Mouse (Mus musculus) thymus, adult 18-20 months (tissue): ENCODE measurements around the gene Map4k4.

Experiments used
- DNase-seq, 2 experiments: peaks; one replicate each; pipeline ENCODE4 v3.0.0; 2022; ENCODE audit warnings: mixed read lengths in 2 of 2

Map4k4 gene

DNA sequence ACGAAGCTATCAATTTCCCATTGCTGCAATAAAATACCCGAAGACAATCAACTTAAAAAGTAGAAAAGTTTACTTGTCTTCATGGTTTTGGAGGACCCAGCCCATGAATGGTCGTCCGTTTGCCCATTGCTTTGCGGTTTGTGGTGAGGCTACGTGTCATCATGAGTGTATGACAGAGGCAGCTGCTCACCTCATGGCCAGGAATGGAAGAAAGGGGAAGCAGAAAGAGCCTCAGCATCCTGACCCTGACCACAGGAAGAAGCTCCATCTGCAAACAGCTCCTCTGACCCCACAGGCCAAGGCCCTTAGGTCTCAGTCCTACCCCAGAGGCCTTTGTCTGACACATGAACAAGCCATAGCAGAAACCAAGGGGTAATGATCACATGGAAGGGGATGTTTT lies 150.4 kb downstream of the Map4k4 start:
- DNase-seq = no peak

DNA sequence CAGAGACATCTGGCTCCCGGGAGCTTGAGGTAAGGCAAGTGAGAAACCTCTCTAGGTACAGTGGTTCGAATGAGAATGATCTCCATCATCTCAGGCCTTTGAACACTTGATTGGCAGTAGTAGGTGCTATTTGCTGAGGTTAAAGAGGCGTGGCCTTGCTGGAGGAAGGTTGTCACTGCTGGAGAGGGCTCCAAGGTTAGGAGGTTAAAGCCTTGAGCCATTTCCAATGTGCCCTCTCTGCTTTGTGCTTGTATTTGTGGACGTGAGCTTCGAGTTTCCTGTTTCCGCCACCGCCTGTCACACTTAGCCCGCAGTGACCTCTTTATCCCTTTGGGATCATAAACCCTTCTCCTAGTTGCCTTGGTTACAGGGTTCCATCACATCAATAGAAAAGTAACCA lies 151.4 kb downstream of the Map4k4 start:
- no peak for DNase-seq

DNA sequence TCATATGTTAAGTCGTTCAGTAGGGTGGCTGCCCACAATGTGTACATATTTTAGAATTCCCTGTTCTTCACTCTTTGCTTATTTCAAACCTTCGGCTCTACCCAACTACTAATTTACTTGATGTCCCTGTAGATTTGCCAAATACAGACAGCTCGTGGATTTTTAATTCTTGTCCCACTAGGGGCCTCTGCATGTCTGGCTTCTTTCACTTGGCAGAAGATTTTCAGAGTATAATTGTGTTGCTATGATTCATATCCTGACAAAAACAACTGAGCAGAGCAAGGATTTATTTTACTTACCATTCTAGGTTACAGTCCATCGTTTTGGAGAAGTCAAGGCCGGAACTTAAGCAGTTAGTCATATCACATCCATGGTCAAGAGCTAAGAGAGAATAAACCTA lies 152.4 kb downstream of the Map4k4 start:
- no peak for DNase-seq

DNA sequence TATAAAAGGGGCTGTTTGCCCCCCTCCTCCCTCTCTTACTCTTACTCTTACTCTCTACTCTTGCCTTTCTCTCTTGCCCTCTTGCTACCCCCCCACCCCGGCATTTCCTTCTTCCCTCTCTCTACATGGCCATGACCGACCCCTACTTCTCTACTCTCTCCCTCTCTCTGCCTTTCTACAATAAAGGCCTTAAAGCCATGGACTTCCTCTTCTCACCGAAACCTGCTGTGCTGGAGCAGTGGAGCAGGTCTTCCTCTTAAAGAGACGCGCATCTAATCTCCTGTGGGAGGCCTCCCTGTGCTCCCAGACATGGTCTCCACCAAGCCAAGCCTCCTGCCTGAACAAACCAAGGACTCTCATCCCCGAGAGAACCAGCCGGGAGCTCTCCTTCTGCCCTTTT lies 154.3 kb downstream of the Map4k4 start:
- DNase-seq = no peak

DNA sequence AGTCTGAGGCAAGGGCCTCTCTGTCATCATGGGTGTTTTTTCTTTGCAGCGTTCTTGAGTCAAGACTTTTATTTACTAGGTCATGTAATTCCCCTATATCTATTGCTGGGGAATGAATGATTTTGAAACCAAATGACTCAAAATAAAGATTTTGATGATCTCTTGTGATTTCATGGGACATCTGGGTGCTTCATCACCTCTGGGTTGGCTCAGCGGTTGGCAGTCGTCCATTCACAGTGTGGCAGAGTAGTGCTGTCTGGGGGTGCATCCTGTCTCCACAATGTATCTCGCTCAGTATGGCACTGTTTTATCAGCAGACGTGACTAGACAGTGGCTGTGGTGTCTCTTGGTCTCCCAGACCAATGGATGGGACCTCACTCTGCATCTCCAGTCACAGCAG lies 155.2 kb downstream of the Map4k4 start:
- no peak for DNase-seq

DNA sequence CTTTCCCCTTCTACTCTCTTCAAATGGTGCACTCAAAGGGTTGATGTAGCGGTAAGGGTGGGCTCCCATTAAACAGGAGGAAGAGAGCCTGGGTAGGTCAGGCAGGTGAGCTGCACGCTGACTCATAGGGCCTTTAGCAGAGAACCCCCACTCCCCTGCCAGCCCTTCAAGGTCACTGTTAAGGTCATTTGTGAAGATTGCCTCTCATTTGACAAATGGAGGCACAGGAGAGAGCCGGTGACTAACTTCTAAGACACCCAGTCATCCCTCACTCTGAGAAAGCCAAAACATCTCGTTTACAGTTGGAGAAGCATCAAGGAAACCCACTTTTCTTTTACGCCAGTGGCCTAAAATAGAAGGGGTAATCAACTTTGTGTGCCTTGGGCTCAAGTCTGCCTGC lies 156.6 kb downstream of the Map4k4 start:
- no peak for DNase-seq

DNA sequence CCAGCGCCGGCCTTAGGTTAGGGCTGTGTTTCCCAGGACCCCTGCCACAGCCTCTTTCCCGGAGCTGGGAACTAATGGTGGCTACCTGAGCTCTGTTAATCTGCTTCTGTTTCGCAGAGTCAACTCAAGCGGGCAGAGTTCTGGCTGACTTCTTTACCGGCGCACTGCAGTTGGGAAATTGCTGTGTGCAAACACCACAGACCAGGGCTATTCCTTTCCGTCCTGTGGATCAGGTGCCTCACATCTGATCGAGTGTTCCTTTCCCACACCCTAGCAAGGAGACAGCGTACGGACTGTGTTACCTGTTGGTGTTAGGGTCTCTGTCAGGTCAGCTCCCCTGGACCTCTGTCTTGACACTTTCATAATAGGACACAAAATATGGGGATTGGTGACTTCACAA lies 157.3 kb downstream of the Map4k4 start:
- DNase-seq = no peak

DNA sequence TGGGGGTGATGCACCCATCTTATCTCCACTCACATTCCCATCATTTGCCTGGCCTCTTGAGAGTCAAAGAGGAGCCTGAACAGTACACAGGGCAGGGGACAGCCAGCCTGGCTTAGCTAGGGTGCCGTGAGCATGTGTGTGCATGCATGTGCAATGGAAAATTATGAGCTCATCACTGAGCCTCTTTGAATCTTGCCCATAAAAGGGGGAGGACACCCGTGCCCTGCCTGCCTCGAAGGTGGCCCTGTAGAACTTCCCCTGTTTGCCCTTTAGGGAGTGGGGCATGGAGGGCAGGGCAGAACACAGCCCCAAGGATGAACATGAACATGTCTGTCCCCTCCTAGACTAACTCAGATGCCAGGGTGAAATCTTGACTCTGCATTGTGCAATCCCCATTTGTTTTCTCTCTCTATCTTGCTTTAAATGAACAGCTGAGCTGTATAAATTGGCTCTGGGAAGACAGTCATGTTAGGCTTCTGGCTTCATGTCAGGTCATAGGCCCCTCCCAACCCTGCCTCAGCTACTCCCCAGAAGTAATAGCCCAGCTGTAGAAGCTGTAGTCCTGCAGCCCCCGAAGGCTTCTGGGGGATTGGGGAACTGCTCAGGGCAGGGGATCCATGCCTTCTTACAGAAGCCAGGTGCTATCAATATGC lies 158.5 kb downstream of the Map4k4 start:
- no peak for DNase-seq

DNA sequence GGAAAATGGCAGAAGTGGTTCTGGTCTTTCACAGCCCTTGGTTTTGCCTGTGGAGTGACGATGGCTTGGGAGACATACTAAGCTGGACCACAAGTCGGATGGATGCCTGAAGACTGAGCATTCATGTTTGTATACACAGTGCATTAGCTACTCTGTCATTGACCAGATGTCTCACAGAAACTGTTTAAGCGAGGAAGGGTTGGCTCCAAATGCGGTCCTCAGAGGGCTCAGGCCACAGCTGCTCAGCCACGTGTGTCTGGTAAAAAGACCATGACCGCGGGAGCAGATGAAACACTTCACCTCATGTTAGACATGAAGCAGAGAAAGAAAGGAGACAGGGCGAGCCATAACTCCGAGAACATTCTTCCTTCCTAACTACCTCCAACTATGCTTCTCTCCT lies 160.6 kb downstream of the Map4k4 start:
- DNase-seq = no peak

DNA sequence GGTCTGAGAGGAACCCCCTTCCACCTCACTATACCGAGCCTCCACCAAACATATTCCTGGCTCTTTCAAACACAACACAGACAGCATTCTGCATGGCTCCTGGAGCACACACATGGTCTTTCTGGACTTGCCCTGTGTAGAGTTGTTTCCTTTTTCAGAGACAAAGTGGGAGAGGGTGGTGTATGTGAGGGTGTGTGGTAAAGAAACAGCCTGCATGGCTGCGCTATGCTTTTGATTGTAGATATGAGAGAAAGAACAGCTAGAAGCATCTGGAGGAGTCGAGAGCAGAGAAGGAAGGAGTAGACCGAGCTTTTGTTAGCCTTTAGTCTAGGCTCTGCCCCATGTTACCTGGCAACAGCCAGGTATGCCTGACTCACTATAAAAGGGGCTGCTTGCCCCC lies 162.7 kb downstream of the Map4k4 start:
- no peak for DNase-seq

DNA sequence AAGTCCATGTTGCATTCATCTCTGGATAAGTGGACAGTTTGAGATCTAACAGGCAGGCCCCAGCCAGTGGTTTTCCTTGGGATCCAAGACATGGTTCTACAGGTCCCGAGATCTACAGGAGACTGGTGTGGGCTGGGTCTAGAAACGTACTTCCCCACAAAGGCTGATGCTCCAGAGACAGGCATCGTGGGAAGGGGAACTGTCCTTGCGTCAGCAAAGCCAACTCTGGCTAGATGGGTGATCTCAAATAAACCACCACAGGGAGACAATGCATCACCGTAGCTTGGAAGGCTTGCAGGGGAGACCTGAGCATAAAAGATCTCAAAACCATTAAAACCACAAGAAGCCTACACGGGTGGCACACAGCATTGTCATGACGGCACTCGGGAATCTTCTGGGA lies 163.8 kb downstream of the Map4k4 start:
- no peak for DNase-seq

DNA sequence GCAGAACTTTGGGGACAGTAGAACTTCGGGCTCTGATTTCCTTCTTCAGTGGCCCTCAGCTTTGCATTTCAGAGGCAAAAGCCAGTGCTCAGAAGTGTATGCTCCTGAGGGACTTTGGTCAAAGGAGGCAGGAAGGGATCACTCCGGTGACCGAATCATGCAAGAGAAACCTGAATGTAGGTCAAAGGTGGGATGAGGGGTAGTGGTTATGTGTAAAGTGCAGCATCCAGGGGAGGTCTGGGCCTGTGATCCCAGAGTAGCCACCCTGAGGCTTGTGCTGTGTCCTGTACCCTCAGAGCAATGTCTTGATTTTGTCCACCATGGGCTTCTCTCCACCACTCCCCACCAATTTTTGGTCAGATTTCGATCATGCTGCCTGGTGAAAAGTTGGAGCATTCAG lies 171.8 kb downstream of the Map4k4 start:
- DNase-seq = no peak

DNA sequence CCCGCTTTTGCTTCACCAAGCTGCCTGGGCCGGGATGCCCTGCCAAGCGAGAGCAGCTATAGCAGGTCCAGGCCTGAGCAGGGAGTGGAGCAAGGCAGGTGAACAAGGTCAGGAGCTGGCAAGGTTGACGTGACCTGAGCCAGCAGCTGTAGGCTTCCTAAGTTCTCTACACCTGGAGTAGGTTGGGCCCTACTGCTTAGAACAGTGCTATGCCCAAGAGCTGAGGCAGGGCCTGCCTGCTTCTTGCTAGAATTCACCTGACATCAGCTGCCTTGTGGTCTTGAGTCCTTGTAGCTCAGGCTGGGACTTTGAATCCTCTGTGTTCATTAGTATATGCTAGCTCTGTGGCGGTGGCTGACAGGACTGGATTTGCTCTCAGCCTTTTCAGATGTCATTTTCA lies 173.1 kb downstream of the Map4k4 start, which contains the start of gene Il1r2:
TSS of gene Il1r2 (plus strand) at position 301 of the 400 bp plus-strand sequence.
- no peak for DNase-seq
